Mouse (Mus musculus) liver, postnatal 0 days (tissue): ENCODE results near the gene Olfr987. TPM values are rescaled to one million over a fixed set of nuclear protein-coding genes. Genes with fewer than 3 reads are reported as not detected.
A peak's percentile ranks its signal among the peaks of the same experiment; 100 is the strongest.

ENCODE experiments used
- ATAC-seq: fragments of 200-750 bp; cut with Nextera tagmentation; 2 replicates; pipeline ENCODE4 v1.8.0; 2017; ENCODE audit warnings: mild to moderate bottlenecking, moderate library complexity
- DNase-seq: peaks from one replicate; pipeline ENCODE4 v3.0.0-alpha.2; 2016
- H3K27ac ChIP-seq: fragments of 300-500 bp; sonication (generic); 2 replicates; pipeline ENCODE4 v1.5.1; 2014; ENCODE audit warnings: antibody characterized with exemption, moderate library complexity, mild to moderate bottlenecking, low read depth
- H3K27me3 ChIP-seq: fragments of 300-500 bp; sonication (generic); 2 replicates; pipeline ENCODE4 v1.6.1; 2014; ENCODE audit warnings: low read length, control low read depth, mixed read lengths; ENCODE audit not compliant: insufficient read depth
- H3K36me3 ChIP-seq: fragments of 300-500 bp; sonication (generic); replicated peaks from 2 replicates; pipeline ENCODE4 v1.6.1; 2014; ENCODE audit warnings: mild to moderate bottlenecking, control low read depth, low read length, moderate library complexity, mixed read lengths; ENCODE audit not compliant: insufficient read depth
- H3K4me1 ChIP-seq: fragments of 300-500 bp; sonication (generic); 2 replicates; pipeline ENCODE4 v1.6.1; 2014; ENCODE audit warnings: antibody characterized with exemption, mild to moderate bottlenecking, control low read depth; ENCODE audit not compliant: insufficient read depth
- H3K4me2 ChIP-seq: fragments of 300-500 bp; sonication (generic); 2 replicates; pipeline ENCODE4 v1.6.1; 2014; ENCODE audit warnings: low read depth, mild to moderate bottlenecking, low read length, moderate library complexity, mixed read lengths
- H3K4me3 ChIP-seq: fragments of 300-500 bp; sonication (generic); 2 replicates; pipeline ENCODE4 v1.5.1; 2014; ENCODE audit warnings: low read depth, low read length
- H3K9ac ChIP-seq: fragments of 300-500 bp; sonication (generic); replicated peaks from 2 replicates; pipeline ENCODE4 v1.6.1; 2014; ENCODE audit warnings: mild to moderate bottlenecking, moderate library complexity
- H3K9me3 ChIP-seq: fragments of 300-500 bp; sonication (generic); 2 replicates; pipeline ENCODE4 v1.6.1; 2016; ENCODE audit warnings: mild to moderate bottlenecking, control low read depth, low read length, mixed read lengths
- CTCF ChIP-seq: sonication (generic); IDR thresholded peaks from 2 replicates; pipeline ENCODE4 v1.5.1; 2016; ENCODE audit warnings: antibody characterized with exemption, low read depth
- EP300 ChIP-seq: IDR thresholded peaks from 2 replicates; pipeline ENCODE4 v1.6.1; 2016; ENCODE audit warnings: antibody characterized with exemption, low read depth, mild to moderate bottlenecking
- WGBS: fragments of 180-500 bp; shearing (Covaris S2); extraction: QIAGEN DNeasy Blood & Tissue Kit; methylation state at CpG from one replicate; pipeline ENCODE4 v1.1.7; 2014; ENCODE audit not compliant: insufficient replicate concordance; 5-methylcytosine and 5-hydroxymethylcytosine counted together
- polyA plus RNA-seq: library from polyadenylated mRNA; unstranded; fragments of >200 nt; fragmentation: Nextera tagmentation; extraction: Ambion mirVana; gene quantifications from 2 replicates; pipeline ENCODE4 v1.2.1, GENCODE M21; 2015

Gene Olfr987
- polyA plus RNA-seq, 1 experiment from 2014 or later, result not detected

- no peak for ATAC-seq
Observed at GRCm38 (mm10) chr2:85283631-85284466, 55.3 kb downstream of the Olfr987 start.

GRCm38 (mm10) chr2:85281023-85281422 is 58.1 kb downstream of the Olfr987 start:
- Histone ChIP-seq H3K27ac (no peak overlapping the region), H3K27me3 (no peaks in the 10 kb centered on the region), H3K4me1 (no peaks in the 10 kb centered on the region), H3K4me2 (no peak overlapping the region), H3K4me3 (no peak overlapping the region), H3K9ac (no peak overlapping the region), H3K36me3 (no peaks in the 10 kb centered on the region), H3K9me3 (no peaks in the 10 kb centered on the region)
- ATAC-seq (peak; percentile 74), DNase-seq (no peak)
- TF ChIP-seq CTCF (no peak), EP300 (0 out of 2 replicates have a peak, but pooled peaks have one; percentile 26)
- WGBS, result 37% methylated on average over 4 of the region's 4 CpGs

More at GRCm38 (mm10) chr2:85283631-85284466, 55.3 kb downstream of the Olfr987 start:
- Histone ChIP-seq H3K4me1 (no peaks in the 10 kb centered on the region), H3K9ac (no peak overlapping the region), H3K36me3 (no peaks in the 10 kb centered on the region), H3K27me3 (no peaks in the 10 kb centered on the region), H3K4me3 (no peak overlapping the region), H3K4me2 (no peak overlapping the region), H3K9me3 (no peaks in the 10 kb centered on the region), H3K27ac (no peak overlapping the region)
- DNase-seq, result no peak
- TF ChIP-seq CTCF, result no peak
- no peak for TF ChIP-seq EP300
- 67% methylated on average over 8 of the region's 8 CpGs for WGBS

Other genes starting within 250 kb of the Olfr987 start
- gene Aplnr, start 203.1 kb downstream of the Olfr987 start, polyA plus RNA-seq, result 2.3 and 2.5 TPM in 2 replicates
- 0.06 and 0.08 TPM in 2 replicates for gene Lrrc55, start 142.1 kb downstream of the Olfr987 start, polyA plus RNA-seq
- gene Olfr988, start 23.9 kb upstream of the Olfr987 start, polyA plus RNA-seq, result not detected in 2 replicates
- gene Olfr992, start 70.2 kb upstream of the Olfr987 start, polyA plus RNA-seq, result not detected in 2 replicates
- not detected in 2 replicates for gene Olfr993, start 75.6 kb upstream of the Olfr987 start, polyA plus RNA-seq
- gene Olfr994, start 97.1 kb upstream of the Olfr987 start, polyA plus RNA-seq, result not detected in 2 replicates
- gene Olfr995, start 104.3 kb upstream of the Olfr987 start, polyA plus RNA-seq, result not detected in 2 replicates
- not detected in 2 replicates for gene 4833423E24Rik, start 179.7 kb upstream of the Olfr987 start, polyA plus RNA-seq
- gene Olfr996, start 239.9 kb upstream of the Olfr987 start, polyA plus RNA-seq, result not detected in 2 replicates
- gene Olfr998, start 249.6 kb upstream of the Olfr987 start, polyA plus RNA-seq, result not detected in 2 replicates